Mouse (Mus musculus): ENCODE measurements around the gene Gipr.

- TF ChIP-seq CTCF (IDR thresholded peaks at IDR 0.05; ENCODE audit: control insufficient read depth, insufficient read depth, insufficient read length) (no peak), USF1 (IDR thresholded peaks at IDR 0.05; ENCODE audit: low read depth) (no peak), MYOG (IDR thresholded peaks at IDR 0.05; ENCODE audit: control insufficient read depth, extremely low read depth, insufficient read length) (no peak), FOSL1 (IDR thresholded peaks at IDR 0.05; ENCODE audit: insufficient read depth, low read length, poor library complexity, severe bottlenecking) (no peak)
These were observed 44.2 kb downstream of the Gipr start for GRCm38 (mm10) chr7:19121686-19122085.

All from C2C12 (cell line).